Mouse (Mus musculus): ENCODE measurements around the gene Egf. TPM values are rescaled to one million over a fixed set of nuclear protein-coding genes. Genes with fewer than 3 reads are reported as not detected.

The Egf gene
- total RNA-seq, 2 experiments from 2014 or later: 2.6 to 2.7 TPM

GRCm38 (mm10) chr3:129639701-129640100 lies 115.4 kb downstream of the Egf start:
- TF ChIP-seq CTCF (conservative IDR thresholded peaks at IDR 0.05): no peak
- Histone ChIP-seq H3K27ac (peak overlapping the region; percentile 68), H3K4me3 (no peak overlapping the region)
- DNase-seq (ENCODE audit: low spot score in 2 of 2): no peak

DNA sequence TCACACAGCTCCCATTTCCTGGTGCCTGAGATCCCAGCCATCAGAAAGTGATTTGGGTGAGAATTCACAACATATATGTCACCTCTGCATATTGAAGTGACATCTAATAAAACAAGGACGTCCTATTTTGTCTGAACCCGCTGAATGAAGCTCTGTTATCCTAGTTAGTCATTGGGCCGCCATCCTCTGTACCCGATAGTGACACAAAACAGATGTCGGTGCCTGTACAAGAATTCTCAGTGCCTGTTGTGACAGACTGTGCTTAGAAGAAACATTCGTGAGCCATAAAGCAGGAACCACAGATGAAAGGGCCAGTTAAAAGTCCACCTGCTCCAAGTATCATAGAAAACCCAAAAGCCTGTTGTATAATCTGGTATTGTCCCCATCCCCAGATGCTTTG lies 117.7 kb downstream of the Egf start:
- Histone ChIP-seq H3K4me3 (no peak overlapping the region), H3K27ac (no peak overlapping the region)
- TF ChIP-seq CTCF (conservative IDR thresholded peaks at IDR 0.05): no peak
- no peak for DNase-seq (ENCODE audit: low spot score in 2 of 2)

DNA sequence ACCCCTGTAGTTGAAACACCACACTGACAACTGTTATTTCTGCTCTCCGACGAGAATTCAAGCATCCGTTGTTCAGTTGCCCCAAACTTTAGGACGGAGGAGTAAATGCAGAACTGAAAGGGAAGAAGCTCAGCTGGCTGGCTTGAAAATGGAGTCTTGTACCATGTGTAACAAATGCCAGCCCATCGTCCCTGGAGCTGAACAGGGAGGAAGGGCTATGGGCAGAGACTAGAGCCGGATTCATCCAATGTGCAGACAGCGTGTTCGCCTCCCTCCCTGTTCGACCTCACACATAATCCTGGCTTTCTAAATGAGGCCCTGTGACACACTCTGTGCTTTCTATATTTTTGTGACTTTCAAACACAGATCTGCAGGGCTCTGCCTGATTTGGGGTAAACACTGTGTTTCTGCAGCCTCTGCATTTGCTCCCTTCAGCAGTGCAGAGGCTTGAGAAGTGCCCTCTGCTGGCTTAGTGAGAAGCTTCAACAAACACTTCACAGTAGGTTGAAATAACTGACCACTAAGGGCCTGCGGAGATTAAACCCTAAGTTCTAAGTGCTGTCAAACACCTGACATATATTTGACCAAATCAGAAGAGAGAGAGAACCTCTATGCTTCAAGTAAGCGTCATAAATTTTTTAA lies 120.7 kb downstream of the Egf start:
- peak; percentile 81 for TF ChIP-seq CTCF (conservative IDR thresholded peaks at IDR 0.05)
- Histone ChIP-seq H3K27ac (0 out of 2 replicates have a peak overlapping the region, but pooled peaks have one; percentile 60), H3K4me3 (no peak overlapping the region)
- peak in 1 of 2 experiments; percentile 50 for DNase-seq (ENCODE audit: low spot score in 2 of 2)

- H3K27ac ChIP-seq: no peak overlapping the region
- TF ChIP-seq CTCF (conservative IDR thresholded peaks at IDR 0.05): no peak
- no peak for DNase-seq (ENCODE audit: low spot score in 2 of 2)
- H3K4me3 ChIP-seq: no peak overlapping the region
These were observed 121.6 kb downstream of the Egf start for GRCm38 (mm10) chr3:129633518-129633917.

- no peak for TF ChIP-seq CTCF (conservative IDR thresholded peaks at IDR 0.05)
- H3K27ac ChIP-seq: no peak overlapping the region
- H3K4me3 ChIP-seq: no peak overlapping the region
- no peak for DNase-seq (ENCODE audit: low spot score in 2 of 2)
These were observed 123.3 kb downstream of the Egf start for GRCm38 (mm10) chr3:129631857-129632256.

DNA sequence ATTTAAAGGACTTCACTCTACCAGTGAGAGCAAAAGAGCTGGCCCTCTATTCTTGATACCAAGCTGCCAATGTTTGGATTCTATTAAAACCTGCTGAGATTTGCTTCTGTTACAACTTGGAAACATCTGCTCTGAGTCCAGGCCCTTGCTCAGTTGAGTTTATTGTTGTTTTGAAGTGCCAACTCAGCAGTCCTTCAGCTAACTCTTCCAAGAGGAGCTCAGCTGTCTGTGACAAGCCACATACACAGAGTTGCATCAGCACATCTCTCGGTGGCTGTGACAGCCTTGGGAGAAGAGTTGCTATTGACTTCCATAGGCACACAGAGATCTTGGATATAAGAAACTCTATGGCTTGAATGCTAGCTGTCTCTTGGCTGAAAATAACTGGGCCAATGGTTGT lies 124.1 kb downstream of the Egf start:
- no peak overlapping the region for H3K4me3 ChIP-seq
- no peak for TF ChIP-seq CTCF (conservative IDR thresholded peaks at IDR 0.05)
- peak overlapping the region; percentile 10; the same call in 1 of the 2 replicates for H3K27ac ChIP-seq
- no peak for DNase-seq (ENCODE audit: low spot score in 2 of 2)

Small RNA genes lying within 50 kb of the gene (microRNA-seq; reads per million reads assigned to microRNA genes)
- gene Gm24515: 0 reads per million in 2 experiments

Other genes with a start within 250 kb of the Egf start
- 10 to 100 TPM; 28.3 to 30.4 TPM for gene Elovl6, start 223.0 kb downstream of the Egf start, total RNA-seq (2021)
- gene Lrit3, start 48.7 kb upstream of the Egf start, total RNA-seq (2021): not detected
- 1 to 10 TPM; 1.4 to 1.6 TPM for gene Rrh, start 67.3 kb upstream of the Egf start, total RNA-seq (2021)
- gene Gar1, start 76.1 kb upstream of the Egf start, total RNA-seq (2021): 10 to 100 TPM; 45.1 to 50.5 TPM
- gene Cfi, start 80.6 kb upstream of the Egf start, total RNA-seq (2021): not detected
- gene Pla2g12a, start 123.3 kb upstream of the Egf start, total RNA-seq (2021): 10 to 100 TPM; 25.2 to 25.8 TPM
- gene Casp6, start 146.1 kb upstream of the Egf start, total RNA-seq (2021): 1 to 10 TPM; 5.1 to 9.0 TPM
- 1 to 10 TPM; 3.5 to 5.3 TPM for gene Mcub, start 214.9 kb upstream of the Egf start, total RNA-seq (2021)

Measured in layer of hippocampus, adult 2 months (tissue).